Mouse (Mus musculus): ENCODE data around the gene Uqcrh. TPM values are rescaled to one million over a fixed set of nuclear protein-coding genes. Genes with fewer than 3 reads are reported as not detected.

Uqcrh gene
- polyA plus RNA-seq (2015; fragmentation: Nextera tagmentation; extraction: Ambion mirVana) = 469 and 488 TPM in 2 replicates

DNA sequence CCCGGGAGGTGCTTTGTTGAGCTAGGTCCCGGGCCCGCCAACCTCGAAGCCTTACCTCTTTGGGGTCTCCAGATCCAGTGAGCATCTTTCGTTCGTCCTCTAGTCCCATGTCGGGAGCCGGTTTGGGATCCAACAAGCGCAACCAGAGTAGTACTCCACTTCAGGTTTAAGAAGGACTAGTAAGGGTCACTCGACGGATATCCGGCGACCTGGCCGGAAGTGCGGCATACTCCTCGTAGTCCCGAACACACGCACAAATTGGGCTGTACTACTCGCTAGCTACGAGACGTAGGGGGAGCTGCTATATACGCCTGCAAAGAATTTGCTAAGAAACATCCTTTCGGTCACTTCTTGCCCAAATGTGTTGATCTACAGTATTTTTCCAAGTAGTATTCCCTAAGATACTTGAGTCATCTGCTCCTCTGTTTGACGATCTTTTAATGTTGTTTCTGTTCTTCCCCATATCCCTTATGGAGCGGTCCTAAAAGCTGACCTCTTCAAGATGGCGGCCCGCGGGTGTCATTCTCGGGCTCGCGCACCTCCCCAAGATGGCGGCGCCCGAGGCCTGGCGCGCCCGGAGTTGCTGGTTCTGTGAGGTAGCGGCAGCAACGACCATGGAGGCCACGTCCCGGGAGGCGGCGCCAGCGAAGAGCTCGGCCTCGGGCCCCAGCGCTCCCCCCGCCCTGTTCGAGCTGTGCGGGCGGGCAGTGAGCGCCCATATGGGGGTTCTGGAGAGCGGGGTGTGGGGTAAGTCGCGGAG is at the start of gene Uqcrh, which contains the start of gene Lrrc41:
TSS of gene Uqcrh (minus strand) at position 211 of the 760 bp plus-strand sequence.
TSS of gene Lrrc41 (plus strand) at position 409 of the 760 bp plus-strand sequence.
- Histone ChIP-seq H3K4me1 (peaks cover 27% of the 10 kb centered on the region), H3K36me3 (peaks cover 11% of the 10 kb centered on the region), H3K27ac (peak within 1 kb of the TSS; percentile 98), H3K27me3 (no peaks in the 10 kb centered on the region), H3K9ac (peak within 1 kb of the TSS; percentile 89), H3K9me3 (no peaks in the 10 kb centered on the region), H3K4me2 (peak within 1 kb of the TSS; percentile 76), H3K4me3 (peak within 1 kb of the TSS; percentile 65)
- 1% methylated on average over 55 of the region's 55 CpGs for WGBS
- ATAC-seq (ENCODE audit: borderline replicate concordance, extremely low read depth, low FRiP score, low TSS enrichment) = peak; percentile 93

DNA sequence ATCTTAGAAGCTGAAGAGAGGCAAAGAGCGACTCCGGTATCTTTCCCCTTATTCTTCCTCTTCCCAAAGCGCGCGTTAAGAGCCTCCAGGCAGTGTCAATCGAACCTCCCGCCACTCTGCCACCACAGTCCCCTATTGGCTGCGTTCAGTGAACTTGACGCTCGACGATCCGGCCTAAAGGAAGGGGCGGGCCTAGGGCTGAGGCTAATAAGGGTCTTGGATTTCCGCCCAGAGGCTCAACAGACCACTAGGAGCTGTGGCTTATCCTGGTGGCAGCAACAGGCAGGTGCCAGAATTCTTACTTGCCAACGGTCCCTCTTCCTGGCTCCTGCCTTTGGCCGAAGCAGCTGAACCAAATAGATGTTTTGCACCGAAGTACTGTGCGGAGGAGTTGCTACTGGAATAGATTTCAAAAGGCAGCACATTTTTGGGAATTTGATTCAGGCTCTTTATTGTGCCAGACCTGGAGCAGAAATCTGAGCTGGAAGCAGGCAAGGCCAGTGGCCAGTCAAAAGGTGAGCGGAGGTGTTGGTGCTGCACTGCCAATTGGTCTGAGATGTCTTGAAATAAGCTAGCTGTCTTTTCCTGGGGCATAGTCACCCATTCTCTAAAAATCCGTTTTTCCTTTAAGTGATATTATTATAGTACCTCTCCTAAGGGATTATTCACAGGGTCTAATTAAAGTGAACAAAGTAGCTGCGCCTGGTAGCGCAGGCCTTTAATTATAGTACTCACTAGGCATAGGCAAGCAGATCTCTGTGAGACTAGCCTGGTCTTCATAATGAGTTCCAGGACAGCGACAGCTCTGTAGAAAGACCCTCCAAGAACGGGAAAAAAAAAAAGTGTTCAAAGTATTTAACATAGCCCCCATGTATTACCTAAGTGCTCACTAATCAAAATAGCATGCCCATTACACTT is 49.0 kb upstream of the Uqcrh start, which contains the start of the genes Rad54l and Pomgnt1:
TSS of gene Rad54l (minus strand) at position 89 of the 918 bp plus-strand sequence.
TSS of gene Pomgnt1 (plus strand) at position 239 of the 918 bp plus-strand sequence.
- H3K36me3 ChIP-seq = 0 out of 2 replicates have a peak, but pooled peaks cover under 1% of the 10 kb centered on the region
- peak; percentile 96 for ATAC-seq (ENCODE audit: borderline replicate concordance, extremely low read depth, low FRiP score, low TSS enrichment)
- WGBS = 4% methylated on average over 24 of the region's 24 CpGs
- peak within 1 kb of the TSS; percentile 56 for H3K9ac ChIP-seq
- H3K27me3 ChIP-seq = no peaks in the 10 kb centered on the region
- peak within 1 kb of the TSS; percentile 68 for H3K4me2 ChIP-seq
- H3K4me1 ChIP-seq = peaks cover 20% of the 10 kb centered on the region
- H3K27ac ChIP-seq = peak within 1 kb of the TSS; percentile 66
- no peaks in the 10 kb centered on the region for H3K9me3 ChIP-seq
- H3K4me3 ChIP-seq = peak within 1 kb of the TSS; percentile 59

DNA sequence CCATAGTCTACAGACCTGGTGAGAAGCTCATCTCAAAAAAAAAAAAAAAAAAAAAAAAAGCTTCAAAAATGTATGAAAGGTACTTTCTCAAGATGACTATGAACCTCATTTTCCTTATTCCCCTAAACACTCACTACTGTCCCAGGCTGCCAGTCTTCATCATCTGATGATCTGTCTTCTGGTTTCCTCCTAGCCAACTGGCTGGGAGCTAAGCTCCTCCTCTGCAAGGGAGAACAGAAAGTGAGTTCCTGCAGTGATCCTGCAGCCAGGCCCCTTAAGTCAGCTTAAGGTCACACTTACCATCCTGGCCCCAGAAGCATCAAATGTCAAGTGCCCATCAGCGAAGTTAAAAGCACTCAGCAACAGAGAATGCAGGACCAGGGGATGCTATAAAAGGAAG is 47.9 kb upstream of the Uqcrh start:
- H3K27me3 ChIP-seq = no peaks in the 10 kb centered on the region
- ATAC-seq (ENCODE audit: borderline replicate concordance, extremely low read depth, low FRiP score, low TSS enrichment) = no peak
- H3K9ac ChIP-seq = peak overlapping the region; percentile 53
- no peaks in the 10 kb centered on the region for H3K9me3 ChIP-seq
- 0 out of 2 replicates have a peak, but pooled peaks cover 5% of the 10 kb centered on the region for H3K36me3 ChIP-seq
- H3K4me3 ChIP-seq = peak overlapping the region; percentile 59
- peak overlapping the region; percentile 68 for H3K4me2 ChIP-seq
- no peak overlapping the region for H3K27ac ChIP-seq
- 0% methylated on average over 1 of the region's 1 CpGs for WGBS
- H3K4me1 ChIP-seq = peaks cover 20% of the 10 kb centered on the region

DNA sequence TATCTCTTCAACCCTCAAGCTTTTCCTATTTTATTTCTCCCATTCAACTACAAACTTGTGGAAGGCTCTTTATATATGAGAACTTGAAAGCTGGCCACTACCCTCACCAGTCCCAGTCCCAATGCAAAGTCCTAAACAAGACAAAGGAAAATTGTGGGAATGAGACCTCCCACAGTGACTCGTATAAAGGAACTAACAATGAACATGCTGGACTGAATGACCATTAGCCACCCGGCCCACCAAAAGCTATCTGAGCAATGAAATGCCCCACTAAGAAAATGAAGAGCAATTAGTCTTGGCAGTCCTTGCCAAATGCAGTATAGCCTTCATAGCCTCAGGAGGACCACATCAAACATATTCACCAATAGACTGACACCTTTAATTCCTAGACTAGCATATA is 36.6 kb upstream of the Uqcrh start:
- Histone ChIP-seq H3K36me3 (peaks cover 15% of the 10 kb centered on the region), H3K4me3 (no peak overlapping the region), H3K9me3 (no peaks in the 10 kb centered on the region), H3K27ac (no peak overlapping the region), H3K27me3 (no peaks in the 10 kb centered on the region), H3K4me1 (no peaks in the 10 kb centered on the region), H3K9ac (no peak overlapping the region), H3K4me2 (no peak overlapping the region)
- ATAC-seq (ENCODE audit: borderline replicate concordance, extremely low read depth, low FRiP score, low TSS enrichment) = no peak
- 86% methylated on average over 2 of the region's 2 CpGs for WGBS

DNA sequence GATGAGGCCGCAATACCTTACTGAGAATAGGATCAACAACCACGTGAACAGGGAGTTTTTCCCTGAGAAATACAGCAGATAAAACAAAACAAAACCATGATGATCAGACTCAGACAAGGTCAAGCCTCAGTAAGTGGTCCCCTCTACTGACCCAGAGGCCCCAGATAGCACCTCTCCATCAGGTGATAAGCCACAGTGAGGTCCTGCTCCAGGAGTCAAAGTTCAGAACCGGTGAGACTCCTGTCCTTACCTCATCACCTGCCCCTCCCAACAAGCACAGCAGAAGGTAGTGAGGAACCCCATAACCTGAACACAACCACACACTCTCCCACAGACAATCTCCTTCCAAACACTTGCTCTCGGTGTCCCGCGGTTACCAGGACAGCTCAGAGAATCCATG is 35.8 kb upstream of the Uqcrh start:
- Histone ChIP-seq H3K27me3 (no peaks in the 10 kb centered on the region), H3K4me2 (no peak overlapping the region), H3K36me3 (peaks cover 15% of the 10 kb centered on the region; the same call in 1 of the 2 replicates), H3K9ac (no peak overlapping the region), H3K9me3 (no peaks in the 10 kb centered on the region), H3K4me1 (no peaks in the 10 kb centered on the region), H3K27ac (no peak overlapping the region), H3K4me3 (no peak overlapping the region)
- 88% methylated on average over 6 of the region's 6 CpGs for WGBS
- ATAC-seq (ENCODE audit: borderline replicate concordance, extremely low read depth, low FRiP score, low TSS enrichment) = no peak

DNA sequence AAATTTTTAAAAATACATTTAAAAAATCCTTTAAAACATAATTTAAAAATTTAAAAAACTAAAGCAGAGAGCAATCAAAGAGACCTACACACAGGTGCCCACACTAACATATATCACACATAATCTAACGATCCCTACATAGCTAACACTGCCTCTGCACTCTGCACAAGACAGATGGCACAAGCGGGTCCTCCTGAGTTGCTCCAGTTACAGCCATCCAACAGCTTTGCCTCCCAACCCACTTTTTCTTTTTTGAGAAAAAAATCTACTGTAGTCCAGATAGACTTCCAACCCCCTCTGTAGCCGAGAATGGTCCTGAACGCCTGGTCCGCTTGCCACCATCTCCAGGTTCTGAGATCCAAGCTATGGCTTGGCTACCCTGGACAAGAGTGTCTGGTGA is 30.4 kb upstream of the Uqcrh start:
- Histone ChIP-seq H3K9me3 (no peaks in the 10 kb centered on the region), H3K27me3 (no peaks in the 10 kb centered on the region), H3K36me3 (peaks cover 32% of the 10 kb centered on the region), H3K9ac (no peak overlapping the region), H3K4me3 (no peak overlapping the region), H3K4me2 (no peak overlapping the region), H3K4me1 (no peaks in the 10 kb centered on the region), H3K27ac (no peak overlapping the region)
- ATAC-seq (ENCODE audit: borderline replicate concordance, extremely low read depth, low FRiP score, low TSS enrichment) = no peak
- 92% methylated on average over 5 of the region's 5 CpGs for WGBS

DNA sequence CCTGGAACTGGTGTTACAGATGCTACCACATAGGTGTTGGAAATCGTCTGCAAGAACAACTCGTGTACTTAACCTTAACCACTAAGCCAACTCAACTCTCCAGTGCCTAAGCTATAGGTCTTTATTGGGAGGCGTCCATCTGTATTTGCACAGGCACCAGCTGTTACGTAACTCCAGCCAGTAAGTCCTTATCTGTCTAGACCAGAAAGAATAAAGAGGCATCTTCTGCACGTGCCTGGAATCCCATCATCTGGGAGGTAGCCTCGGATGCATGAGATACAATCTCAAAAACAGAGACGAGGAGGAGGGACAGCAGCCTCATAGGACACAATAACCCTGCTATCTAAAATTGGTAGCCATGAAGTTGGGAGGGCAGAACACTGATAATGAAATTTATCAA is 26.1 kb upstream of the Uqcrh start:
- no peaks in the 10 kb centered on the region for H3K27me3 ChIP-seq
- H3K9ac ChIP-seq = no peak overlapping the region
- no peaks in the 10 kb centered on the region for H3K9me3 ChIP-seq
- no peak for ATAC-seq (ENCODE audit: borderline replicate concordance, extremely low read depth, low FRiP score, low TSS enrichment)
- H3K4me3 ChIP-seq = no peak overlapping the region
- no peak overlapping the region for H3K27ac ChIP-seq
- H3K4me2 ChIP-seq = no peak overlapping the region
- H3K36me3 ChIP-seq = peaks cover 62% of the 10 kb centered on the region
- WGBS = 78% methylated on average over 7 of the region's 7 CpGs
- no peaks in the 10 kb centered on the region for H3K4me1 ChIP-seq

DNA sequence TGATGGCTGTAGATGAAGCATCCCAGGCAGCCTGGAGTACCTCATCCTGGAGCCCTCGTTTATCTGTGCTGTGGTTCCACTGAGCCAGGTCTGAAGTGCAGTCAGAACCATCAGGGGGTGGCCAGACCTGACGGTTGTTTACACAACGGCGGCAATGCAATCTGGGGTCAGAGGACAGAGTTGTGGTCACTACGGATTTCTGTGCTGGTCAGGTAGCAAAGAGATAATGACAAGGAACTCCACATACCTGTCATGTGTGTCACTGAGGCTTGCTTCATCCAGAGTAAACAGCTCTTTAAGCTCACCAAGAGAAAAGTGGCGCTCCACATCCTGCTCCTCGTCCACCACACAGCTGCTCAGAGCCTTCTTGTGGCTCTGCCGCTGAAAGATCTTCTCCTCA is 22.3 kb upstream of the Uqcrh start:
- H3K36me3 ChIP-seq = peaks cover 88% of the 10 kb centered on the region
- no peak overlapping the region for H3K4me2 ChIP-seq
- H3K27me3 ChIP-seq = no peaks in the 10 kb centered on the region
- no peak overlapping the region for H3K9ac ChIP-seq
- no peak for ATAC-seq (ENCODE audit: borderline replicate concordance, extremely low read depth, low FRiP score, low TSS enrichment)
- no peak overlapping the region for H3K27ac ChIP-seq
- no peaks in the 10 kb centered on the region for H3K4me1 ChIP-seq
- H3K4me3 ChIP-seq = no peak overlapping the region
- WGBS = 68% methylated on average over 8 of the region's 8 CpGs
- no peaks in the 10 kb centered on the region for H3K9me3 ChIP-seq

DNA sequence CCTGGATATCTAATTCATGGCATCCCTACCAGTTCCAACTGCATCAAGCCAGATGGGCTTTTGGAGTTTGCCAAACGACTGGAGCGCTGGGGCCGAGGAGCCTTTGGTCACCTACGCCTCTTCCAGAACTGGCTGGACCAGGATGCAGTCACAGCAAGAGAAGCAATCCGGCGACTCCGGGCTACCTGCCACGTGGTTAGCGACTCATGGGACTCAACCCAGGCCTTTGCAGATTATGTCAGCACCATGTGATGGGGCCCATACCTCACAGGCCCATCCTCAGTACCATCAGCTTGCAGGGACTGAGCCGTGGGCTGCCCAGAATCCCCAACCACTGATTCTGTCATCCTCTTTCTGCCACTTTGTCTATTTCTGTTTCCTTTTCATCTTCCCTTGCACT is 21.4 kb upstream of the Uqcrh start:
- no peak for ATAC-seq (ENCODE audit: borderline replicate concordance, extremely low read depth, low FRiP score, low TSS enrichment)
- no peaks in the 10 kb centered on the region for H3K4me1 ChIP-seq
- no peaks in the 10 kb centered on the region for H3K27me3 ChIP-seq
- 88% methylated on average over 10 of the region's 10 CpGs for WGBS
- H3K9me3 ChIP-seq = no peaks in the 10 kb centered on the region
- no peak overlapping the region for H3K27ac ChIP-seq
- H3K4me2 ChIP-seq = no peak overlapping the region
- H3K9ac ChIP-seq = no peak overlapping the region
- H3K4me3 ChIP-seq = no peak overlapping the region
- peaks cover 90% of the 10 kb centered on the region for H3K36me3 ChIP-seq

DNA sequence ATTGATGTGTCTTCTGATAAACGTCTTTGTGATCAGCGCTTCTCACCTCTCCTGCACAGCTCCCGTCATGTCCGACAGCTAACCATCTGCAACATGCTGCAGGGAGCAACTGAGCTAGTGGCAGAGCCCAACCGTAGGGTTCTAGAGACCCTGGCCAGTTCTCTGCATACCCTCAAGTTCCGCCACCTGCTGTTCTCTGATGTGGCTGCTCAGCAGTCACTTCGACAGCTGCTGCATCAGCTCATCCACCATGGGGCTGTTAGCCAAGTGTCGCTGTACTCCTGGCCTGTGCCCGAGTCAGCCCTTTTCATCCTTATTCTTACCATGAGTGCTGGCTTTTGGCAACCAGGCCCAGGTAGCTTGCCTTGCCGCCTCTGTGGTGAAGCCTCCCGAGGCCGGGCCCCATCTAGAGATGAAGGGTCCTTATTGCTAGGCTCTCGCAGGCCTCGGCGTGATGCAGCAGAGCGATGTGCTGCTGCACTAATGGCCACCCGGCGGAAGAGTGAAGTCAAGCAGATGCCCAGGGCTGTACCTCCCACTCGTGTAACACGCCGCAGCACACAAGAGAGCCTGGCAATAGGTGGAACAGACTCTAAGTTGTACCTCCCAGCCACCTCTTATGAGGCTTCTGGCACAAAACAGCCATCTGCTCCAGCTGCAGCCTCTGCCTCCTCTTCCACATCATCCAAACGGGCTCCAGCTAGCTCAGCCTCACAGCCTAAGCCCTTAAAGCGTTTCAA is 13.8 kb upstream of the Uqcrh start:
- no peak overlapping the region for H3K9ac ChIP-seq
- 88% methylated on average over 23 of the region's 23 CpGs for WGBS
- no peaks in the 10 kb centered on the region for H3K4me1 ChIP-seq
- ATAC-seq (ENCODE audit: borderline replicate concordance, extremely low read depth, low FRiP score, low TSS enrichment) = no peak; the same call in 1 of the 2 replicates
- H3K9me3 ChIP-seq = no peaks in the 10 kb centered on the region
- H3K4me3 ChIP-seq = no peak overlapping the region
- H3K36me3 ChIP-seq = peaks cover 83% of the 10 kb centered on the region
- no peaks in the 10 kb centered on the region for H3K27me3 ChIP-seq
- H3K4me2 ChIP-seq = no peak overlapping the region
- H3K27ac ChIP-seq = no peak overlapping the region
